Mouse (Mus musculus): Measurements from ENCODE around the gene Rprml.

DNA sequence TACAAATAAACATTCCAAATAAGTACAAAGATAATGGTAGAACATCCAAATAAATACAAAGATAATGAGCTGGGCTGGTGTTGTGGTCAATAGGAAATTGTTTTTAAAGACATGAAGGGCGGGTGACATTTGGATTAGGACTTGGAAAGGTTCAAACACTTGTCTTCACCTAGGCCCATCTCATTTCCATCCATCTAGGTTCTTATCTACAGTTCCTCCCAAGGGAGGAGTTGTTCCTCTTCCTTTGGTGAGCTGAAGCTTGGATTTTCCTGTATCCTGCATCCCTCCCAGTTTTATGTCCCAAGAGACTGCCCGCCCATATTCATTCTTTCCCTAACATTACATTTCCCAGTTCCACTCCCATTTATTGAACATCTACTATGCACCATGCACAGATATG lies 48.9 kb downstream of the Rprml start:
- TF ChIP-seq CTCF (IDR thresholded peaks at IDR 0.05; ENCODE audit: low read depth, low read length) (no peak), POLR2A (IDR thresholded peaks at IDR 0.05; ENCODE audit: borderline replicate concordance, low read depth, low read length) (no peak)
